Mouse (Mus musculus) heart, embryonic 14.5 days (tissue): Measurements from ENCODE around the gene Ralgapa2. TPM values are rescaled to one million over a fixed set of nuclear protein-coding genes. Genes with fewer than 3 reads are reported as not detected.

ENCODE experiments used
- ATAC-seq: fragments of 200-750 bp; cut with Nextera tagmentation; 2 replicates; pipeline ENCODE4 v1.8.0; 2017; ENCODE audit warnings: low read depth, moderate TSS enrichment; ENCODE audit not compliant: insufficient number of reproducible peaks, insufficient read depth, low FRiP score
- H3K27ac ChIP-seq, 2 experiments: fragments of 200-500 bp in 1 of 2; fragments of 300-500 bp in 1 of 2; sonication (generic) in 1 of 2; replicated peaks in 1 of 2; 2 replicates each; pipeline ENCODE4 v1.5.1; 2012 to 2014; ENCODE audit warnings: low read depth in 2 of 2, low read length in 2 of 2, control low read depth in 1 of 2, mild to moderate bottlenecking in 1 of 2, mixed read lengths in 1 of 2; ENCODE audit not compliant: control insufficient read depth in 1 of 2, insufficient read depth in 1 of 2
- H3K27me3 ChIP-seq: fragments of 300-500 bp; sonication (generic); 2 replicates; pipeline ENCODE4 v1.6.1; 2014; ENCODE audit warnings: mild to moderate bottlenecking, low read length, control low read depth; ENCODE audit not compliant: control insufficient read depth, insufficient read depth
- H3K36me3 ChIP-seq: fragments of 300-500 bp; sonication (generic); 2 replicates; pipeline ENCODE4 v1.6.1; 2014; ENCODE audit warnings: mild to moderate bottlenecking, control low read depth, low read length, mixed read lengths; ENCODE audit not compliant: control insufficient read depth, insufficient read depth
- H3K4me1 ChIP-seq, 2 experiments: fragments of 200-500 bp in 1 of 2; fragments of 300-500 bp in 1 of 2; sonication (generic) in 1 of 2; 2 replicates each; pipeline ENCODE4 v1.6.1; 2012 to 2014; ENCODE audit warnings: low read length in 2 of 2, control low read depth in 1 of 2, mixed read lengths in 1 of 2; ENCODE audit not compliant: control insufficient read depth in 2 of 2, insufficient read depth in 2 of 2
- H3K4me2 ChIP-seq: fragments of 300-500 bp; sonication (generic); 2 replicates; pipeline ENCODE4 v1.6.1; 2014; ENCODE audit warnings: mild to moderate bottlenecking, low read length
- H3K4me3 ChIP-seq, 2 experiments: fragments of 200-500 bp in 1 of 2; fragments of 300-500 bp in 1 of 2; sonication (generic) in 1 of 2; 2 replicates each; pipeline ENCODE4 v1.5.1; 2012 to 2014; ENCODE audit warnings: low read length in 2 of 2, mild to moderate bottlenecking in 2 of 2, control low read depth in 1 of 2, low read depth in 1 of 2, moderate library complexity in 1 of 2; ENCODE audit not compliant: control insufficient read depth in 1 of 2, insufficient read depth in 1 of 2
- H3K9ac ChIP-seq: fragments of 300-500 bp; sonication (generic); 2 replicates; pipeline ENCODE4 v1.6.1; 2014; ENCODE audit warnings: mild to moderate bottlenecking, low read length
- H3K9me3 ChIP-seq: fragments of 300-500 bp; sonication (generic); 2 replicates; pipeline ENCODE4 v1.6.1; 2016; ENCODE audit warnings: low read length, control low read depth; ENCODE audit not compliant: control insufficient read depth
- WGBS: fragments of 180-500 bp; shearing (Covaris S2); extraction: QIAGEN DNeasy Blood & Tissue Kit; methylation state at CpG from one replicate; pipeline ENCODE4 v1.1.7; 2014; 5-methylcytosine and 5-hydroxymethylcytosine counted together
- polyA plus RNA-seq: library from polyadenylated mRNA; unstranded; fragments of >200 nt; fragmentation: Nextera tagmentation; extraction: Ambion mirVana; gene quantifications from 2 replicates; pipeline ENCODE4 v1.2.1, GENCODE M21; 2014

Gene Ralgapa2
- polyA plus RNA-seq, 1 experiment from 2014 or later = 11.0 TPM

DNA sequence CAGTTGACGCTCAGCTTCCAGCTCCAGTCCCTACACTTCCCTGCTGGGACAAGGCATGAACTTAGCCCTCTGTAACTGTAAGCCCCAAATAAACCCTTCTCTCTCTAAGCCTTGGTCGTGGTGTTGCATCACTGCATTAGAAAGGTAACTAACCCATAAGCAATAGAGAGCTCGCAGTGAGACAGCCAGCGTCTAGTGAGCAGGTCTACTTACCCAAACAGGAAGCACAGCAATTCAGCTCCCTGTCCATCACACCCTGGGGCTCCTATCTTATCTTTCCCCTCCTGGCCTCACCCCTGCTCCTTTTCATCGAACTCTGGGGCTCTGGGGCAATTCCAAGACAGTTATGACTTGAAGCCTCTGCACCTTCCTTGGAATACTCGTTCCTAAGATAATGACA is 13.8 kb downstream of the Ralgapa2 start:
- ATAC-seq = no peak
- WGBS = 39% methylated on average over 6 of the region's 6 CpGs
- Histone ChIP-seq H3K9me3 (no peaks in the 10 kb centered on the region), H3K27me3 (no peaks in the 10 kb centered on the region), H3K4me3 (no peak overlapping the region), H3K4me1 (peaks cover 23 to 24% of the 10 kb centered on the region in 2 experiments), H3K36me3 (no peaks in the 10 kb centered on the region), H3K9ac (no peak overlapping the region), H3K27ac (no peak overlapping the region), H3K4me2 (no peak overlapping the region)

DNA sequence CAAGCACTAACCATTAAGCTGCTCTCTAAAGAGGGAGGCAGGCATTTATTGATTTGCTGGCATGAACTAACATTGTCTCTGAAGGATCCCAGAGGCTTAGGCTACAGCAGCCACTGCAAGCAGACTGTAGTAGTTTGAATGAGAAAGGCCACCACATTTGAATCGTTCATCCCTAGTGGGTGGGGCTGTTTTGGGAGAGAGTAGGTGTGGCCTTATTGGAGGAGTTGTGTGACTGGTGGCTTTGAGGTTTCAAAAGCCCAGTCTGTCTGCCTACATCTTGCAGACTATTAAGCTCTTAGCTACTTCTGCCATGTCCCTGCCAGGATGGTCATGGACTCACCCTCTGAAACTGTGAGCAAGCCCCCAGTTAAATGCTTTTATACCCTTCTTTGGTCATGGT is 15.1 kb downstream of the Ralgapa2 start:
- Histone ChIP-seq H3K9me3 (no peaks in the 10 kb centered on the region), H3K27me3 (no peaks in the 10 kb centered on the region), H3K4me2 (no peak overlapping the region), H3K9ac (no peak overlapping the region), H3K4me3 (no peak overlapping the region), H3K36me3 (no peaks in the 10 kb centered on the region), H3K27ac (no peak overlapping the region), H3K4me1 (peaks cover 10 to 11% of the 10 kb centered on the region in 2 experiments)
- no peak for ATAC-seq
- WGBS = 35% methylated on average over 1 of the region's 1 CpGs

DNA sequence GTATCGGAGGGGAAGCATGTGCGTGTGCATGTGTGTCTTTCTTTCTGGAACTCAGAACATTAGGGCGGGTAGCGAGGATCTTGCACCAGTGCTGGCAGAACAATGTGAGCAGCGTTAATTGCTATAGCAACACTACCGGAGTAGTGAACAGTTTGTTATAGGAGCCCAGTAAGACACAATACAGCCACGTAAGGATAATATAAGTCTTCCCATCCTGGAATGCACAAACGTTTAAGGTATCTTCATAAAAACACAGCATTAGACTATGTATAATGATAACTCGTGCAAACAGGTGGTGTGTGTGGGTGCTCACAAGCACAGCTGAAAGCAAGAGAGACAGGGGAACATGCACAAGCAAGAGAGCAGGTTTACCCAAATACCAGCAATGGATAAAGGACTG is 16.4 kb downstream of the Ralgapa2 start:
- peaks cover 6 to 8% of the 10 kb centered on the region in 2 experiments; a peak in 3 of 4 replicates for H3K4me1 ChIP-seq
- no peaks in the 10 kb centered on the region for H3K36me3 ChIP-seq
- no peak for ATAC-seq
- H3K9ac ChIP-seq = no peak overlapping the region
- H3K4me2 ChIP-seq = no peak overlapping the region
- 88% methylated on average over 9 of the region's 9 CpGs for WGBS
- H3K27me3 ChIP-seq = no peaks in the 10 kb centered on the region
- no peaks in the 10 kb centered on the region for H3K9me3 ChIP-seq
- no peak overlapping the region for H3K27ac ChIP-seq
- no peak overlapping the region for H3K4me3 ChIP-seq

DNA sequence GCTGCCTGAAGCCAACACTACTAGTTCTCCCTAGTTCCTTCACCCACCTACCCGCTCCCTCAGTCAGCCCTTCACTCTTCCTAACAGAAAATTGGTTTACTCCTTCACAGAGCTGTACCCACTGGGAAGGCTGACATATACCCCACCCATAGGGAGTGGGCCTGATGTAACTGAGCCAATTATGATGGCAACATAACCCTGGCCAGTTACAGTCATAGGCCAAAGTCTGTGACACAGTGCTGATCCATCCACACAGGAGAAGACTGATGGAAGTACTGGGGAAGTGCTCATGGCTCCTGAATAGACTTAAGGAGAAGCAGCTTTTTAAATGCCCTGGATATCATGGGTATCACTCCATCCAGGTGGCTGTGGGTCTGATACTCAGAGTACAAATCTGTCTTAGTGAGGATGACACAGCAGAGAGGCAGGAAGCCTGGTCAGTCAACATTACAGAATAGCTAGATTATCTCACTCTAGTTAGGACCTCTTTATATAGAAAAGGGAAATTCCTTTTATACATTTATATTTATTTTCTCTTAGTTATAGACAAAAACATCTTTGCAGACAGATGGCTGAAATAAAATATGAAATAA is 18.7 kb downstream of the Ralgapa2 start:
- Histone ChIP-seq H3K4me3 (no peak overlapping the region), H3K4me1 (peaks cover 5% of the 10 kb centered on the region in 2 experiments; a peak in 3 of 4 replicates), H3K4me2 (no peak overlapping the region), H3K27ac (no peak overlapping the region), H3K36me3 (no peaks in the 10 kb centered on the region), H3K9ac (no peak overlapping the region), H3K9me3 (no peaks in the 10 kb centered on the region), H3K27me3 (no peaks in the 10 kb centered on the region)
- WGBS = 96% methylated on average over 1 of the region's 1 CpGs
- no peak for ATAC-seq

DNA sequence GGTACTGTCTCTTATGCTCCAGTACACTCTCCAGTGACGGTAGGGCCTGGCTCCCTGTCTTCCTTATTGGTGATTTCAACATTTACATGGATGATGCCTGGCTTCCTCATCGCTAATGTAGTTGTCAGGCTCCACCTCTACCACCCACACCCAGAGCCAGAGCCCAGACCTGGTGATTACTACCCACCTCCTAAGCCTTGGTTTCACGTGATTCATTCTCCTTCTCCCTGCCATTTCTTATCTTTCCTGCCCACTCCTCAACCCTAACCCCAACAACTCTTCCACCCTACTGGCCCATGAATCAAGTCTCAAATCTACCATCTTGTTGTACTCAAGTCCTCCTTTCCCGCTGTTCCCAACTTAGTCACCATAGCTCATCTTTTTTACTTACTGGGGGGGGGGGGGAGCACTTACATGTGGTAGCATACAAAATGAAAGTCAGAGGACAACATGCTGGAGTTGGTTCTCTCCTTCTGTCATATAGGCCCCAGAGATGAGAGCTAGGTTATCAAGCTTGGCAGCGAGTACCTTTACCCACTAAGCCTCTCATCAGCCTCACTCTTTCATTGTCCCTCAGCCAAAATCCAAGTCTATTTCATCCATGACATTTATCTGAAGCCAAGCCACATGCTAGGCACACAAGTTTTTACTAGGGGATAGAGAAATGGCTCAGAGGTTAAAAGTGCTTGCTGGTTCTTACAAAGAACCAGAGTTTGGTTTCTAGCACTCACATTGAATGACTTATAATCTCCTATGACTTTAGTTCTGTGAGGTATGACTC is 20.1 kb downstream of the Ralgapa2 start:
- WGBS = 89% methylated on average over 5 of the region's 5 CpGs
- H3K27ac ChIP-seq = no peak overlapping the region
- H3K4me2 ChIP-seq = no peak overlapping the region
- no peaks in the 10 kb centered on the region for H3K27me3 ChIP-seq
- no peak overlapping the region for H3K4me3 ChIP-seq
- H3K9me3 ChIP-seq = no peaks in the 10 kb centered on the region
- ATAC-seq = no peak
- no peak overlapping the region for H3K9ac ChIP-seq
- no peaks in the 10 kb centered on the region for H3K36me3 ChIP-seq
- peaks cover 2 to 12% of the 10 kb centered on the region in 2 experiments; a peak in 2 of 4 replicates for H3K4me1 ChIP-seq

DNA sequence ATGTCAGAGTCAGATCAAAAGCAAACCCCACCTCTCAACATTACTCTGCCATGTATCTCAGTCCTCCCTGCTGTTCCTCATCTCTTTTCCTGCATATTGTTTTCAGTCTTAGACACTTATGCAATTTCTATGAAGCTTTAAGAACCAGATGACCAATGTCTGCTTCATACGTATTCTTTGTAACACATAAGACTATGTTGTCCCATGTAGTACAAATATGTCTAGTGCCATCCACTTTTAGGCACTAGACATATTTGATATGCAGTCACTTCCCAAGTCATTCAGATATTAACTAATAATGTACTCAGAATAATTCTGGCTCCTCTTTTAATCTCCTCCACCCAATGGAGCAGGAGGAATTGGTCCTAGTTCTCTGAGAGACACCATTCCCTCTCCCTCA is 21.2 kb downstream of the Ralgapa2 start:
- no peaks in the 10 kb centered on the region for H3K27me3 ChIP-seq
- no peak for ATAC-seq
- no peaks in the 10 kb centered on the region for H3K36me3 ChIP-seq
- H3K4me3 ChIP-seq = no peak overlapping the region
- no peak overlapping the region for H3K9ac ChIP-seq
- no peak overlapping the region for H3K4me2 ChIP-seq
- WGBS = 80% methylated on average over 1 of the region's 1 CpGs
- H3K9me3 ChIP-seq = no peaks in the 10 kb centered on the region
- H3K4me1 ChIP-seq = peaks cover 6 to 16% of the 10 kb centered on the region in 2 experiments; a peak in 3 of 4 replicates
- H3K27ac ChIP-seq = no peak overlapping the region

DNA sequence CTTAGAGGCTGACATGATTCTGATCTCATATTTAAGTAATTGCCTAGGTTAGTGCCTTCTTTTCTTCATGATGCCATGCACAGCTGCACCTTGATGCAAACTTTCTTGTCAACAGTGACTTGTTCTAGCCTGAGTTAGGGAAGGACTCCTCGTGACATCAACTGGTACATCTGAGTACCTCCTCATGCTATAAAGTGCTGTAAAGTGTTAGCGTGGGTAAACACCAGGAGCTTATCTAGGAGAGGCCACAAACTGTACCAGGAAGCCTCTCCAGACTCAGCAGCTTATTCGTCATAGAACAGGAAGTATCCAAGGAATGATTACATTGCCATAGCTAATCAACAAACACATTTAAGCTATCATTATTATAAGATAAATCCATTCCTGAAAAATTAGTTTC is 23.9 kb downstream of the Ralgapa2 start:
- 51% methylated on average over 3 of the region's 3 CpGs for WGBS
- H3K36me3 ChIP-seq = peaks cover 13% of the 10 kb centered on the region
- peaks cover 6 to 16% of the 10 kb centered on the region in 2 experiments; a peak in 3 of 4 replicates for H3K4me1 ChIP-seq
- no peak overlapping the region for H3K27ac ChIP-seq
- no peaks in the 10 kb centered on the region for H3K9me3 ChIP-seq
- no peak for ATAC-seq
- H3K4me3 ChIP-seq = no peak overlapping the region
- no peak overlapping the region for H3K4me2 ChIP-seq
- H3K27me3 ChIP-seq = no peaks in the 10 kb centered on the region
- no peak overlapping the region for H3K9ac ChIP-seq
